In genomic region chr19:7240291-7240690, GRCm38 (mm10) we compare ENCODE assay signal across 8 mouse cellular contexts. TPM values are rescaled to one million over a fixed set of nuclear protein-coding genes. Genes with fewer than 3 reads are reported as not detected.
DNase-seq lines count a peak whose midpoint lies in the region; ATAC-seq and TF ChIP-seq lines count a peak whose summit lies in the region.

No protein-coding gene starts in this region.

- H3K9ac ChIP-seq in hindbrain, embryonic 16.5 days (ENCODE audit: low read depth, low read length), result peak overlapping the region; percentile 78
- peak overlapping the region; percentile 66 for H3K9ac ChIP-seq in midbrain, embryonic 16.5 days (ENCODE audit: low read depth, low read length)

- WGBS in hindbrain, embryonic 16.5 days, result 2% methylated on average over 13 of the region's 13 CpGs
- 4% methylated on average over 13 of the region's 13 CpGs for WGBS in midbrain, embryonic 16.5 days

- H3K4me2 ChIP-seq in hindbrain, embryonic 16.5 days (ENCODE audit: low read length), result peak overlapping the region; percentile 95
- peak overlapping the region; percentile 68 for H3K4me2 ChIP-seq in midbrain, embryonic 16.5 days (ENCODE audit: low read length)

- peak overlapping the region; percentile 20; the same call in 1 of the 2 replicates for H3K27ac ChIP-seq in testis, adult 2 months (ENCODE audit: control insufficient read depth, insufficient read depth, low read depth, low read length)
- peak overlapping the region; percentile 75 for H3K27ac ChIP-seq in hindbrain, embryonic 16.5 days (ENCODE audit: low read depth, low read length)
- peak overlapping the region; percentile 87 for H3K27ac ChIP-seq in midbrain, embryonic 16.5 days (ENCODE audit: low read length)

- H3K27me3 ChIP-seq in testis, adult 2 months (ENCODE audit: control insufficient read depth, insufficient read depth, low read length), result no peaks in the 10 kb centered on the region
- H3K27me3 ChIP-seq in hindbrain, embryonic 16.5 days (replicated peaks; ENCODE audit: control insufficient read depth, insufficient read depth, low read length), result no peaks in the 10 kb centered on the region
- H3K27me3 ChIP-seq in midbrain, embryonic 16.5 days (ENCODE audit: control insufficient read depth, insufficient read depth, low read depth, low read length), result no peaks in the 10 kb centered on the region

- H3K9me3 ChIP-seq in hindbrain, embryonic 16.5 days (ENCODE audit: control insufficient read depth, low read length), result no peaks in the 10 kb centered on the region
- H3K9me3 ChIP-seq in midbrain, embryonic 16.5 days (replicated peaks; ENCODE audit: control insufficient read depth, low read length, poor library complexity, severe bottlenecking), result no peaks in the 10 kb centered on the region

- ATAC-seq in hindbrain, embryonic 16.5 days, result peak; percentile 1; the same call in 1 of the 2 replicates
- ATAC-seq in midbrain, embryonic 16.5 days, result peak; percentile 16

- DNase-seq in cerebellum, adult 8-10 months, result peak; percentile 37
- no peak for DNase-seq in cerebellum, adult 11 months
- DNase-seq in testis, postnatal 14 days (ENCODE audit: low spot score), result no peak
- no peak for DNase-seq in frontal cortex, postnatal 25 days (ENCODE audit: low spot score in 2 of 2)
- no peak for DNase-seq in urinary bladder, postnatal 14 days (ENCODE audit: low spot score)

- H3K4me1 ChIP-seq in testis, adult 2 months (ENCODE audit: control insufficient read depth, insufficient read depth, low read length), result peaks cover 8% of the 10 kb centered on the region
- H3K4me1 ChIP-seq in hindbrain, embryonic 16.5 days (ENCODE audit: control insufficient read depth, insufficient read depth, low read depth, low read length), result peaks cover 12% of the 10 kb centered on the region
- peaks cover 14% of the 10 kb centered on the region for H3K4me1 ChIP-seq in midbrain, embryonic 16.5 days (ENCODE audit: control insufficient read depth, insufficient read depth, low read length)

- TF ChIP-seq POLR2A in testis, adult 2 months (IDR thresholded peaks at IDR 0.05; ENCODE audit: control insufficient read depth, low read depth, low read length), result no peak

- no peaks in the 10 kb centered on the region for H3K36me3 ChIP-seq in testis, adult 2 months (ENCODE audit: control insufficient read depth, insufficient read depth, low read length)
- 0 out of 2 replicates have a peak, but pooled peaks cover 3% of the 10 kb centered on the region for H3K36me3 ChIP-seq in hindbrain, embryonic 16.5 days (ENCODE audit: control insufficient read depth, insufficient read depth, low read length)
- no peaks in the 10 kb centered on the region for H3K36me3 ChIP-seq in midbrain, embryonic 16.5 days (ENCODE audit: control insufficient read depth, insufficient read depth, low read length)

- peak overlapping the region; percentile 86 for H3K4me3 ChIP-seq in testis, adult 2 months (ENCODE audit: control insufficient read depth, low read depth, low read length)
- peak overlapping the region; percentile 55 for H3K4me3 ChIP-seq in hindbrain, embryonic 16.5 days (ENCODE audit: low read length)
- peak overlapping the region; percentile 75 for H3K4me3 ChIP-seq in midbrain, embryonic 16.5 days (ENCODE audit: low read depth, low read length)

- TF ChIP-seq CTCF in testis, adult 2 months (IDR thresholded peaks at IDR 0.05; ENCODE audit: control insufficient read depth, insufficient read depth, insufficient replicate concordance, low read depth, low read length), result no peak

RNA-seq across cellular contexts. Expression of gene Naa40, which starts 0.7 kb away (rescaled TPM):
- polyA plus RNA-seq in testis, adult 2 months (2012; rRNA removed), result 61.5 and 69.3 TPM in 2 replicates
- polyA plus RNA-seq in hindbrain, embryonic 16.5 days (2015; fragmentation: Nextera tagmentation; extraction: Ambion mirVana), result 60.6 and 66.9 TPM in 2 replicates
- polyA plus RNA-seq in midbrain, embryonic 16.5 days (2015; fragmentation: Nextera tagmentation; extraction: Ambion mirVana), result 68.1 and 69.6 TPM in 2 replicates

RNA-seq across cellular contexts. Expression of gene Cox8a, which starts 22.9 kb away (rescaled TPM):
- polyA plus RNA-seq in testis, adult 2 months (2012; rRNA removed), result 117 and 148 TPM in 2 replicates
- 1,071 and 1,270 TPM in 2 replicates for polyA plus RNA-seq in hindbrain, embryonic 16.5 days (2015; fragmentation: Nextera tagmentation; extraction: Ambion mirVana)
- polyA plus RNA-seq in midbrain, embryonic 16.5 days (2015; fragmentation: Nextera tagmentation; extraction: Ambion mirVana), result 837 and 884 TPM in 2 replicates

RNA-seq across cellular contexts. Expression of gene Rcor2, which starts 26.8 kb away (rescaled TPM):
- polyA plus RNA-seq in testis, adult 2 months (2012; rRNA removed), result 3.6 and 4.1 TPM in 2 replicates
- polyA plus RNA-seq in hindbrain, embryonic 16.5 days (2015; fragmentation: Nextera tagmentation; extraction: Ambion mirVana), result 10.5 and 18.5 TPM in 2 replicates
- 17.9 and 20.1 TPM in 2 replicates for polyA plus RNA-seq in midbrain, embryonic 16.5 days (2015; fragmentation: Nextera tagmentation; extraction: Ambion mirVana)

RNA-seq across cellular contexts. Expression of gene Otub1, which starts 34.2 kb away (rescaled TPM):
- polyA plus RNA-seq in testis, adult 2 months (2012; rRNA removed), result 49.4 and 49.9 TPM in 2 replicates
- 246 and 249 TPM in 2 replicates for polyA plus RNA-seq in hindbrain, embryonic 16.5 days (2015; fragmentation: Nextera tagmentation; extraction: Ambion mirVana)
- polyA plus RNA-seq in midbrain, embryonic 16.5 days (2015; fragmentation: Nextera tagmentation; extraction: Ambion mirVana), result 235 and 240 TPM in 2 replicates

Comparison
In these comparisons a context has a peak if more than half of its experiments do, and no peak if none do; other contexts are left out.
1. H3K27ac ChIP-seq: peak in every context shown above with its lines; median percentile 87 in midbrain, embryonic 16.5 days; 75 in hindbrain, embryonic 16.5 days; 20 in testis, adult 2 months.